Mouse (Mus musculus): ENCODE data around the gene Srprb.
A peak's percentile ranks its signal among the peaks of the same experiment; 100 is the strongest.

Srprb gene

GRCm38 (mm10) chr9:103201561-103202260 is at the start of gene Srprb:
Gene Srprb (minus strand): TSS chr9:103202137.
- peak; percentile 95 for DNase-seq (ENCODE audit: low read depth, low spot score)

DNA sequence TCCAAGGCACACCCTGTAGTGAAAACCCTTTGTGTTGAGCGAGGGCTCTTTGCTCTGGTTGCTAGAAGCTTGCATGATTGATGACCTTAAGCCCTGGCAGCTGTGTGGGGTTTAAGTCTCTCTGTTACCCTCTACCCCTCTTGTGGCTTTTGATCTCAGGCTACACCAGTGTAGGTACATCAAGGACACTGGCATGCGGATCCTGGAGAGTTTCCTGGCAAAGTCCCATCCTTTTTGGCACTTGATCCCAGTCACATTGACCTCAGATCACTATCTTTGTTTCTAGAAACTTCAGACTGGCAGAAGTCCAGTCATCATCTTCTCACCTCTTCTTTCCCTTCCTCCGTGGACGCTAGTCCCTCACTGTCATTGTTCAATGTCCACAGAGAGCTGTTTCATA is 46.7 kb upstream of the Srprb start:
- DNase-seq (ENCODE audit: low read depth, low spot score): no peak

- no peak for DNase-seq (ENCODE audit: low read depth, low spot score)
Measured at GRCm38 (mm10) chr9:103246526-103247168, 44.7 kb upstream of the Srprb start.

GRCm38 (mm10) chr9:103243640-103244039 is 41.7 kb upstream of the Srprb start:
- DNase-seq (ENCODE audit: low read depth, low spot score): no peak

- no peak for DNase-seq (ENCODE audit: low read depth, low spot score)
Measured at GRCm38 (mm10) chr9:103241206-103241605, 39.3 kb upstream of the Srprb start.

DNA sequence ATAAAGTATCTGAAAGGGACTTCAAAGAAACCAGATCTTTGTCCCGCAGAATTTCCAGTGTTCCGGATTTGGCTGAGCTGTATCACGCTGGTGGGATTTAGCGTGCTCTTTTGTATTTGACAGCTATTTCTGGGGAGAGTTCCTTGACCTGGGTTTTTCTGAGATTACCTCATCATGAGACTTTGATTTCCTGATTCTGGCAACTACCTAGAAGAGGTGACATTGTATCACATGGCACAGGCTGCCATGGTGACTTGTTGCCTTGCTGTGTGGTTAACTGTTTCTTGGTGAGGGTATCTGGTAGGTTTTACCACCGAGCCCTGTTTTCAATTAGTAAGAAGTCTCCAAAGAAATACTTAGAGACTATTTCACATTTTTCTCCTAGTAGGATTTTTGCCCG is 37.5 kb upstream of the Srprb start:
- DNase-seq (ENCODE audit: low read depth, low spot score): no peak

DNA sequence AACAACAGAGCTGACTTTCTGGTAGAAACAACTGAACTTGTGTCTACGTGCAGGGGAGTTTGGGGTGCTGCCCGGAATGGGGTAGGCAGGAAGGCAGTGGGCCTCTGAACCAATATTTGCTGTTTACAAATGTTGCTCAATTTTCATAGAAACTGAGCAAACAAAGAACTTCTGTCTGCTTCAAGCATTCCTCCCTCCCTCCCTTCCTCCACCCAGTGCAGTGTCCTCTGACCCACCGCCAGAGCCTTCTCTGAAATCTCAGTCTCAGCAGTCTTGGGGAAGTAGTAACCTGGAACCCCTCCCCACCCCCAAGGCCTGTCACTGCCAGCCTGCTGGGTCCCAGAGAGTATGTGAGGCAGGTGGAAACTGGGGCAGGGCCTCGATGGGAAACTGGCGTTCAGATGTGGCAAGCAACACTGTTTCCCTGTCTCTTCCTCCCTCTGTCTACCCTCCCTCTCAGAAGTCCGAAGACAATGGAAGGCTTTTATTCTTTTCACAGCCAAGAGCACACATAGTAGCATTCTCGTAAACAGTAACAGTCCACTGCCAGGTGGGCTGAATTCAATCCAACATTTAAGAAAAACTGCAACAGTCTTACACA is 32.7 kb upstream of the Srprb start:
- no peak for DNase-seq (ENCODE audit: low read depth, low spot score)

DNA sequence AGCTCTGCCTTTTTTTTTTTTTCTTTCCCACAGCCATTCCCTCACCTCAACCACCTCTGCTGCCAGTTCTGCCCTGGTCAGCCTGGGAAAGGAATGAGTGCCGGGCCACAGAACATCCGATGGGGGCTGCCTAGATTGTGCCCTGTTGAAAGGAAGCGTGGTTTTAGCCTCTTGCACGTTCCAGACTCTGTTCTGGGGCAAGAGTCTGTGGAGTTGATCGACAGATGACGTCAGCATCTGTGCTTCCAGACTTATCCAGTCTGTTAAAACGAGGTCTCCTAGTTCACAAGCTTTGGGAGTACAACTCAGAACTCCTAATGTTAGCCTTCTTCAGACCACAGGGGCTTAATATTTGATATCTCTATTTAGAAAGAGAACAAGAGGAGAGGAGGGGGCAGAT is 32.1 kb upstream of the Srprb start:
- no peak for DNase-seq (ENCODE audit: low read depth, low spot score)

DNA sequence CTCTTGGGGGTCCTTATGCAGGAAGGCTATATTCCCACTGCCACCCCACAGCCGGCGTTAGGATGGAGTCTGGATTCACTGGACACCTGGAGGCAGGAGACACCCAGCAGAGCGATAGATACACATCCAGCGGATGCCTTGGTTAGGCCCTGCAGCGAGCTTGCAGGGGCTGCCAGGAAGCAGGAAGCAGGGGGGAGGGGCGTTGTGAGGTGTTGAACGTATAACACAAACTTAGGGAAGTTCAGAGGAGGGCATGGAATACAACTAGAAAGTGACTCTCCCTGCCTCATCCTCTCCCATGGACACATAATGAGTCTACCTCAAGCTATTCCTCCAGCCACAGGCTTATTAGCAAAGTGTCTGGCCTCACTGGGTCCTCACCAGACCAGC is 31.1 kb upstream of the Srprb start:
- DNase-seq (ENCODE audit: low read depth, low spot score): no peak

- no peak for DNase-seq (ENCODE audit: low read depth, low spot score)
Measured at GRCm38 (mm10) chr9:103232232-103233005, 30.5 kb upstream of the Srprb start.

GRCm38 (mm10) chr9:103230151-103230951 is 28.4 kb upstream of the Srprb start, which contains the start of the genes Gm20425 and Trf:
Gene Gm20425 (minus strand): TSS chr9:103230307.
Gene Trf (minus strand): TSS chr9:103230444.
- peak; percentile 37 for DNase-seq (ENCODE audit: low read depth, low spot score)

DNA sequence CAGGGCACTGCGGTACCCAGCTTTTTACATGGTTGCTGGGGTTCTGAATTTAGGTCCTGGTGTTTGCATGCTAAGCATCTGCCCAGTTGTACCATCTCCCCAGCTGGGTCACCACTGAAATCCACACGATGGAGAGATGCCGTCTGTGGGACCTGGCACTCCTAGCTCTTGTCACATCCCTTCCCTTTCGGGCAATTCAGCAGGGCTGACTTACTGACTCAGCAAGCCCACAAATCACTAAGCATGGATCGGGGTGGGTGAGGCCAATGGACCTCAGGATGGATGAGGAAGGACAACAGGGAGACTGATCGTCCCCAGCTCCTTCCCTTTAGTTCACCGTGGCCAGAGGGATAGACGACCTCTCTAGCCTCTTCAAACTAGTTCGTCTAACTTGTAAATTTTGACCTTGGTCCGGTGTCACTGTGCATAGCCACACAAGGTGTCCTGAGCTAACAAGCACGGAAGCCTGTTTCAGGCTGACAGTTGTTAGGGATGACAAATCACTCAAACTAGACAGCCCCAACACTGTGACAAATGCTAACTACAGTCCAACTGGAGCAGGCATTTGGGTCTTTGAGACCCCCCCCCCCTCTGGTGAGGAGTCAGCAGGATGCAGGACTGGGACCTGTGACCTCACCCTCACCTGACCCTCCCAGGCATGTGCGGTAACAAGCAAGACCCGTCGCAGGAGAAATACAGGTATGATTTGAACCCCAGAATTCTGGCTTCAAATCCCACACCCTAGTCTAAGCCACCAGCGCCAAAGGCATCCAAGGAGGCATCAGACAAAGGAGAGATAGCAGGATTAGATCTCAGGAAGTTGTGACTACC is 27.3 kb upstream of the Srprb start:
- peak; percentile 32 for DNase-seq (ENCODE audit: low read depth, low spot score)

DNA sequence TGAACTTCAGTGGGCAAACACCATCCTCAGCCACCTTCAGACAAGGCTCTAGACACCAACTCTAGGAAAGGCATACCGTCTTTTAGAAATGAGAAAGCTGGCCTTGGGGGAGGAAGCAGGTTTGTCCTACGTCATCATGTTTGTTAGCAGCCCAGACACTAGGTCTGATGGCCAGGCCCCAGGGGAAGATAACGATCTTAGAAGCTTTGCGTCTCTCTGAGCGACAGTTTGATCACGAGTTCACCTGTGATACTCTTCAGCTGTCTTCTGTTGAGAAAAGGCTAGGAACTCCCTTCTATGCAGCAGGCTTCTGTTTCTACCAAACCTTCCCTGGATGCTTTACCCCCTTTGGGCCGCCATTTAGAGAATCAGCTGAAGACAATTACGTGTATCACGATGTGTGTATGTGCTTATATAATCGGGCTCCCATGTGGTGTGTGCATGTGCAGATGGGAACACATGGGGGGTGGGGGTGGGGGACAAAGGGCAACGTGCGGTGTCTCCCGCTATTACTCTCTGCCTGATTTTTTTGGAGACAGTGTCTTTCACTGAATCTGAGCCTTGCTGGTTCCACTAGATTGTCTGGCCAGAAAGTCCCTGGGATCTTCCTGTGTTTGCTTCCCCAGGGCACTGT is 26.6 kb upstream of the Srprb start:
- no peak for DNase-seq (ENCODE audit: low read depth, low spot score)

DNA sequence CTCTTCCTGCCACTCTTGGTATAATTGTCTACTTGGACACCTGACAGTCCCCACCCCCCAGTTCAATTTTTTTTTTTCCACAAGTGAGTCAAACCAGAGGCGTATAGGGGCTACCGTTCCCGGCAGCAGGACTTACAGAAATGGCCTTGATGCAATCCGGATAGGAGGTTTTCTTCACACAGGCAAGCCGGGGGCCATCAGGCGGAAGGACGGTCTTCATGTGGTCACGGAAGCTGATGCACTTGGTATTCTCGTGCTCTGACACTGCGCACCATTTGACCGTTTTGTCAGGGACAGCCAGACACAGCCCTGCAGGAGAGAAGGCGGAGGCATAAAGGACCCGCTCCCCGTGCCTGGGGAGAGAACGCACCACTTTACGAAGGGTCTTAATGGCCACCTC is 25.8 kb upstream of the Srprb start:
- peak; percentile 24 for DNase-seq (ENCODE audit: low read depth, low spot score)

GRCm38 (mm10) chr9:103226806-103227205 is 24.9 kb upstream of the Srprb start:
- no peak for DNase-seq (ENCODE audit: low read depth, low spot score)

DNA sequence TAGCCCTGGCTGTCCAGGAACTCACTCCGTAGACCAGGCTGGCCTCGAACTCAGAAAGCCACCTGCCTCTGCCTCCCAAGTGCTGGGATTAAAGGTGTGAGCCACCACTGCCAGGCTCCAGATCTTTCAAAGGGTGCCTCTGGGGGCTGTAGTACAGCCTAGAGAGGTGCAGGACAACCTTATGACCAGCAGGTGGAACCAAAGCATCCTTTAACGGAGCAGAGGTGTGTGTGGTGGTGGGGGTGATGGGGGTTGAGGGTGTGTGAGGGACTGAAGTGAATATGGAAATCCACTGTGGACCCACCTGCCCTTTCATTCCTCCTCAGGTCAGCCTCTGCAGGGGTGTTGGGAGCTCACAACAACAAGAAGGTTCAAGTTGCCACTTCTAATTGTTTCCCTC is 23.5 kb upstream of the Srprb start:
- DNase-seq (ENCODE audit: low read depth, low spot score): peak; percentile 83

GRCm38 (mm10) chr9:103224721-103225120 is 22.8 kb upstream of the Srprb start:
- no peak for DNase-seq (ENCODE audit: low read depth, low spot score)

- DNase-seq (ENCODE audit: low read depth, low spot score): no peak
Measured at GRCm38 (mm10) chr9:103214281-103214680, 12.3 kb upstream of the Srprb start.

- no peak for DNase-seq (ENCODE audit: low read depth, low spot score)
Measured at GRCm38 (mm10) chr9:103213631-103214030, 11.7 kb upstream of the Srprb start.

All from ZHBTc4 (cell line).